Mouse (Mus musculus) embryo, embryonic 9.5 days (tissue): ENCODE results near the gene Spata32.

Experiments
- DNase-seq: peaks from one replicate; pipeline ENCODE4 v3.0.0-alpha.2; 2017; ENCODE audit errors: extremely low spot score

Gene Spata32

GRCm38 (mm10) chr11:103206203-103206602 lies 12.0 kb downstream of the Spata32 start:
- no peak for DNase-seq

GRCm38 (mm10) chr11:103202376-103202775 lies 15.9 kb downstream of the Spata32 start:
- no peak for DNase-seq

GRCm38 (mm10) chr11:103201664-103202063 lies 16.6 kb downstream of the Spata32 start:
- DNase-seq, result no peak

GRCm38 (mm10) chr11:103198911-103199803 lies 19.1 kb downstream of the Spata32 start:
- DNase-seq, result peak; percentile 24

- DNase-seq, result no peak
Measured at GRCm38 (mm10) chr11:103198339-103198738, 19.9 kb downstream of the Spata32 start.

GRCm38 (mm10) chr11:103197340-103197739 lies 20.9 kb downstream of the Spata32 start:
- no peak for DNase-seq

GRCm38 (mm10) chr11:103195656-103196055 lies 22.6 kb downstream of the Spata32 start:
- no peak for DNase-seq

- DNase-seq, result no peak
Measured at GRCm38 (mm10) chr11:103195236-103195635, 23.0 kb downstream of the Spata32 start.

GRCm38 (mm10) chr11:103193825-103194168 lies 24.4 kb downstream of the Spata32 start:
- no peak for DNase-seq

GRCm38 (mm10) chr11:103192956-103193824 lies 25.0 kb downstream of the Spata32 start:
- DNase-seq, result no peak

GRCm38 (mm10) chr11:103192230-103192955 lies 25.8 kb downstream of the Spata32 start:
- DNase-seq, result no peak

GRCm38 (mm10) chr11:103184891-103185290 lies 33.3 kb downstream of the Spata32 start:
- DNase-seq, result peak; percentile 30

GRCm38 (mm10) chr11:103181911-103182310 lies 36.3 kb downstream of the Spata32 start:
- DNase-seq, result no peak

- DNase-seq, result no peak
Measured at GRCm38 (mm10) chr11:103181349-103181748, 36.9 kb downstream of the Spata32 start.

- no peak for DNase-seq
Measured at GRCm38 (mm10) chr11:103180426-103180825, 37.8 kb downstream of the Spata32 start.

GRCm38 (mm10) chr11:103178748-103179147 lies 39.5 kb downstream of the Spata32 start:
- no peak for DNase-seq

GRCm38 (mm10) chr11:103177815-103178485 lies 40.3 kb downstream of the Spata32 start:
- no peak for DNase-seq

GRCm38 (mm10) chr11:103177216-103177615 lies 41.0 kb downstream of the Spata32 start:
- DNase-seq, result no peak

GRCm38 (mm10) chr11:103176510-103176909 lies 41.7 kb downstream of the Spata32 start:
- DNase-seq, result no peak

- DNase-seq, result no peak
Measured at GRCm38 (mm10) chr11:103175688-103176442, 42.4 kb downstream of the Spata32 start.
